Mouse (Mus musculus) E14TG2a.4 (cell line): ENCODE measurements around the gene Hoxd8.

ENCODE experiments used
- H3K27me3 ChIP-seq: 2 replicates; pipeline ENCODE4 v1.6.1; 2014; ENCODE audit warnings: low read length, control low read depth; ENCODE audit not compliant: insufficient read depth
- H3K36me3 ChIP-seq: 2 replicates; pipeline ENCODE4 v1.6.1; 2014; ENCODE audit warnings: low read length, control low read depth; ENCODE audit not compliant: insufficient read depth
- H3K4me1 ChIP-seq: replicated peaks from 2 replicates; pipeline ENCODE4 v1.6.1; 2014; ENCODE audit warnings: low read depth, low read length, control low read depth
- H3K4me3 ChIP-seq: replicated peaks from 2 replicates; pipeline ENCODE4 v1.5.1; 2014; ENCODE audit warnings: mild to moderate bottlenecking, low read length
- H3K9me3 ChIP-seq: 2 replicates; pipeline ENCODE4 v1.6.1; 2014; ENCODE audit warnings: low read length, control low read depth
- CTCF ChIP-seq: conservative IDR thresholded peaks from 2 replicates; pipeline ENCODE4 v1.5.1; 2014; ENCODE audit warnings: low read length
- NANOG ChIP-seq: IDR thresholded peaks from 2 replicates; pipeline ENCODE4 v1.6.1; 2014; ENCODE audit warnings: borderline replicate concordance, low read length, mixed read lengths
- POU5F1 ChIP-seq: IDR thresholded peaks from 2 replicates; pipeline ENCODE4 v1.6.1; 2014; ENCODE audit warnings: low read length, borderline replicate concordance

Gene Hoxd8

GRCm38 (mm10) chr2:74711721-74712621, 7.6 kb downstream of the Hoxd8 start, which contains the start of the genes Hoxd3 and Hoxd4:
Gene Hoxd3, plus strand, starts transcription at chr2:74711927.
Gene Hoxd4, plus strand, starts transcription at chr2:74711929.
- TF ChIP-seq CTCF (no peak), POU5F1 (0 out of 2 replicates have a peak, but pooled peaks have one; percentile 24)
- peaks cover 34% of the 10 kb centered on the region for H3K4me1 ChIP-seq
- H3K27me3 ChIP-seq = peaks cover 95% of the 10 kb centered on the region
- H3K4me3 ChIP-seq = peak within 1 kb of the TSS; percentile 72
- H3K36me3 ChIP-seq = no peaks in the 10 kb centered on the region
- no peaks in the 10 kb centered on the region for H3K9me3 ChIP-seq

DNA sequence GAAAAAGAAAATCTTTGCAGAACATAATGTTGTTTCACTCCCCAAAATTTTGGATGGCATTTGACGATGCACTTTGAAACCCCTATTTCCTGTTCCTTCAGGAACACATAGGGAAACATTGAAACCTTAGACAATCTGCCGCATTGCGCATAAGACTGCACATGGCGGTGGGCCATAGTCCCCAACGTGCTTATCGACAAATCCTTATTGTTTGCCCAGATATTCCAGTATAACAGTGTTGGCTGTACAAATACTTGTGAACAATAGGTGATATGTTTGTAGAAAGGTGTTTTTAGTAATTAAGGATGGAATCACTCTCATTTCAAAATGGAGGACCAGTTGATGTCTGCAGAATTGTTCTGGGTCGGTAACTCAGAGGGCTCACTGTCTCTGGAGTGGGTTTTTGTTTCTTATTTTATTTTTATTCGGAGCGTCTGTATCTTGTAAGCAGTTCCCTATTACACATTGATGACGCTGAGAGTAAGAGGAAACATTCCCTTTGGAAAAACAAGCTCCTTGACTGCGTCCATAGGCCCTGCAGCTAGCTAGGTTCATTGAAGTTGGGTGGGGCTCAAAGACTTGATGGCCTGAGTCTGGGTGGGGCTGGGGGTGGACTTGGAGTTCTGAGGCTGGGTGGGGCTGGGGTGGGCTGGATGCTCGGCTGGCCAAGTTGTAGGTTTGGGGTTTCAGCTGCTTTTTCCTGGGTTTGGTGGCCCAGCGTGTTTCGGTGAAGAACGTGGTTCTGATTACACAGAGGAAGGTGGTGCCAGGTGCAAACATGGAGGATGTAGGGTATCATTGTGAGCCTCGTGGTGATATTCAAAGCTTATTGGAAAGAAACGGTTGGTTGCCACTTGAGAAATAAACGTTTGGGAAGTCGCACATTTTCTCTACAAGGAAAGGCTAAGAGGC, 9.1 kb downstream of the Hoxd8 start:
- Histone ChIP-seq H3K36me3 (no peaks in the 10 kb centered on the region), H3K4me1 (peaks cover 34% of the 10 kb centered on the region), H3K9me3 (no peaks in the 10 kb centered on the region), H3K4me3 (no peak overlapping the region), H3K27me3 (peaks cover 96% of the 10 kb centered on the region)
- TF ChIP-seq CTCF (no peak), POU5F1 (no peak), NANOG (no peak)

DNA sequence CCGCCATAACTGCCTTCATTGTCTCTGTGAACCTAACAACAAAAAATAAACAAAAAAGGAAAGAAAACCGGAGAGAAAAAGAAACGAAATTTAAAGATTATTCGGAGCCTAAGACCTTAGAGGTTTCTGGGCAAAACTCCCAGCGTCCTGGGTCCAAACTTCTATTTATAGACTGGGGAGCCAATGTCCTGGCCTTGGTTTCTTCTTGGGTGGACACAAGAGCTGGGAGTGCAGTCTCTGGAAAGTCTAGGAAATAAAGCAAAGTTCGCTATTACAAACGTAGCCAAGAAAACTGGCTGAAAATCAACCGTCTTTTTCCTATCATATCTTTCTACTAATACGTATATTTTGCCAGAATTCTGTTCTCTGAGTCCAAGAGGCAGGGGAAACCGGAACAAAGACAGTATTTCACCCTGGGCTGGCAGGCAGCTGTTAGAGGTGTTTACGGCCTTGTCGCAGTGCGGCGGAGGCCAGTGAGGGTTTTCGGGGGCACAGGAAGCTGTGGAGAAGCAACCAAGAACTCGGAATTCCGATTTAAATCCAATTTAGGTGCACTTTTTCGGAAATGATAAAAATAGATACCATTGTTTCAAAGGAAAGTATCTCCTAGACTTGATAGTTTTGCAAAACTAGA, 9.9 kb downstream of the Hoxd8 start:
- Histone ChIP-seq H3K36me3 (no peaks in the 10 kb centered on the region), H3K4me1 (peaks cover 34% of the 10 kb centered on the region), H3K9me3 (no peaks in the 10 kb centered on the region), H3K4me3 (no peak overlapping the region), H3K27me3 (peaks cover 95% of the 10 kb centered on the region)
- TF ChIP-seq NANOG = no peak
- no peak for TF ChIP-seq POU5F1
- no peak for TF ChIP-seq CTCF

DNA sequence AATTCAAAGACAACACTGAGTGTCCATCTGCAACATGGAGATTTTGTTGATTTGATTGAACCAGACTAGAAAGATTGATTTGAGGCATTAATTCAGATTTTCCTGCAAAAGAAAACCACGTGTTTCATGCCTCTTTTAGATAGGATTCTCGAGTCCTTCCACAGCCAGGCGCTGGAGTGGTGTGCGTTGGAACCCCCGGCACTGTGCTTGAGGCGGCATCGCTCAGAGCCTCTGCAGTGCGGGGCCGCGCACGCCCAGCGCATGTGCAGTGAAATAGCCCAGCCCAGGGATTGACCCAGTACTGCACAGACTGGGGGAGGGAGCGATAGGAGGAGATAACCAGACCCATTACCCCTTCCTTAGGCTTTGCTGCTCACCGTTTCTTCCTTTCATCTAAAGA, 10.5 kb downstream of the Hoxd8 start:
- no peak overlapping the region for H3K4me3 ChIP-seq
- peaks cover 93% of the 10 kb centered on the region for H3K27me3 ChIP-seq
- H3K9me3 ChIP-seq = no peaks in the 10 kb centered on the region
- peaks cover 40% of the 10 kb centered on the region for H3K4me1 ChIP-seq
- TF ChIP-seq NANOG (no peak), POU5F1 (no peak), CTCF (no peak)
- no peaks in the 10 kb centered on the region for H3K36me3 ChIP-seq

- TF ChIP-seq POU5F1 (no peak), NANOG (no peak), CTCF (peak; percentile 39)
Observed at GRCm38 (mm10) chr2:74715504-74716241, 11.3 kb downstream of the Hoxd8 start.

DNA sequence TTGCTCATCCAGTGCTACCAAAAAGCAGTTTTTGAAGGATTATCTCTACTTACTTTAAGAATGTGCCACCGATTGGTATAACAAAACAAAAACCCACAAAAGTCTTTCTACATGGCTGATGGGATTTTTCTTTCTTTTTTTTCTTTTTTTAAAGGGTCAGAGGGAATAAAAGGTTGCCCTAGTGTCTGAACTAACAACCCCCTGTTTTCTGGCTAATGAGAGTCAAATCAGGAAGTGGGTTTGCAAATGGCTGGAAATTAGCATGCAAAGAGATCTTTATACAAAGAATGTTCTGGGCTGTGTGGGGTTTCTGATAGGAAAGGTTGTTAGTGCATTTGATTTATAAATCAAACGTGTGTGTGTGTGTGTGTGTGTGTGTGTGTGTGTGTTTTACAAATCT, 16.0 kb downstream of the Hoxd8 start:
- Histone ChIP-seq H3K4me3 (no peak overlapping the region), H3K9me3 (0 out of 2 replicates have a peak, but pooled peaks cover 2% of the 10 kb centered on the region), H3K36me3 (no peaks in the 10 kb centered on the region), H3K27me3 (peaks cover 89% of the 10 kb centered on the region), H3K4me1 (peaks cover 47% of the 10 kb centered on the region)
- TF ChIP-seq NANOG = no peak
- no peak for TF ChIP-seq POU5F1
- no peak for TF ChIP-seq CTCF

More at GRCm38 (mm10) chr2:74715504-74716241, 11.3 kb downstream of the Hoxd8 start:
- Histone ChIP-seq H3K9me3 (no peaks in the 10 kb centered on the region), H3K4me1 (peaks cover 48% of the 10 kb centered on the region), H3K4me3 (peak overlapping the region; percentile 55), H3K27me3 (peaks cover 89% of the 10 kb centered on the region), H3K36me3 (no peaks in the 10 kb centered on the region)

- 0 out of 2 replicates have a peak, but pooled peaks cover 2% of the 10 kb centered on the region for H3K9me3 ChIP-seq
- H3K4me1 ChIP-seq = peaks cover 43% of the 10 kb centered on the region
- H3K4me3 ChIP-seq = no peak overlapping the region
- H3K27me3 ChIP-seq = peaks cover 92% of the 10 kb centered on the region
- TF ChIP-seq POU5F1 = no peak
- no peak for TF ChIP-seq NANOG
- no peak for TF ChIP-seq CTCF
- H3K36me3 ChIP-seq = no peaks in the 10 kb centered on the region
Observed at GRCm38 (mm10) chr2:74720955-74721491, 16.6 kb downstream of the Hoxd8 start.
